Mouse (Mus musculus): Measurements from ENCODE around the gene Mrps9. TPM values are rescaled to one million over a fixed set of nuclear protein-coding genes. Genes with fewer than 3 reads are reported as not detected.

Gene Mrps9
- total and polyA plus RNA-seq, 2 experiments from 2014 or later: 41.5 to 85.0 TPM

DNA sequence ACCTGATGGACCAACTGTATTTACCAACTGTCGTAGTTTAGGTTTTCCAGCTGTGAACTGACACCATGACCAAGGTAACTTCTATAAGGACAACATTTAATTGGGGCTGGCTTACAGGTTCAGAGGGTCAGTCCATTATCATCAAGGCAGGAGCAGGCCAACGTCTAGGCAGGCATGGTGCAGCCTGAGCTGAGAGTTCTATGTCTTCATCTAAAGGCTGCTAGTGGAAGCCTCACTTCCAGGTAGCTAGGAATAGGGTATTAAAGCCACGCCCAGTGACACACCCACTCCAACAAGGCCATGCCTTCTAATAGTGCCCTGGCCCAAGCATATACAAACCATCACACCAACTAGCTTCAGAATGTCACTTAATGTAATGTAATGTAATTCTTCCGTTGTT is 97.5 kb downstream of the Mrps9 start:
- Histone ChIP-seq H3K9ac (replicated peaks; ENCODE audit: low read depth, low read length) (no peak overlapping the region), H3K4me2 (ENCODE audit: low read depth, low read length) (no peak overlapping the region), H3K4me1 (ENCODE audit: control insufficient read depth, insufficient read depth) (peaks cover 8% of the 10 kb centered on the region; the same call in 1 of the 2 replicates), H3K27ac (ENCODE audit: low read depth) (no peak overlapping the region), H3K27me3 (ENCODE audit: control insufficient read depth, insufficient read depth, low read length) (peaks cover 12% of the 10 kb centered on the region), H3K4me3 (ENCODE audit: low read depth, low read length) (no peak overlapping the region), H3K9me3 (replicated peaks; ENCODE audit: control insufficient read depth, low read length) (no peaks in the 10 kb centered on the region), H3K36me3 (replicated peaks; ENCODE audit: control insufficient read depth, insufficient read depth, low read length) (no peaks in the 10 kb centered on the region)
- ATAC-seq (ENCODE audit: insufficient read depth, low read depth) (no peak), DNase-seq (ENCODE audit: low spot score) (no peak)
- 67% methylated on average over 4 of the region's 4 CpGs for WGBS
- TF ChIP-seq CTCF (IDR thresholded peaks at IDR 0.05; ENCODE audit: low read depth): no peak

GRCm38 (mm10) chr1:42952734-42953481 is 101.9 kb downstream of the Mrps9 start, which contains the start of gene Gpr45:
TSS of gene Gpr45 (plus strand) at chr1:42952872.
- no peaks in the 10 kb centered on the region for H3K9me3 ChIP-seq (replicated peaks; ENCODE audit: control insufficient read depth, low read length)
- peak within 1 kb of the TSS; percentile 52 for H3K9ac ChIP-seq (replicated peaks; ENCODE audit: low read depth, low read length)
- H3K27me3 ChIP-seq (ENCODE audit: control insufficient read depth, insufficient read depth, low read length): peaks cover 22% of the 10 kb centered on the region
- no peak within 1 kb of the TSS for H3K27ac ChIP-seq (ENCODE audit: low read depth)
- no peak for DNase-seq (ENCODE audit: low spot score)
- peak; percentile 47 for ATAC-seq (ENCODE audit: insufficient read depth, low read depth)
- no peaks in the 10 kb centered on the region for H3K36me3 ChIP-seq (replicated peaks; ENCODE audit: control insufficient read depth, insufficient read depth, low read length)
- no peak for TF ChIP-seq CTCF (IDR thresholded peaks at IDR 0.05; ENCODE audit: low read depth)
- no peak for TF ChIP-seq EP300 (IDR thresholded peaks at IDR 0.05; ENCODE audit: low read depth)
- H3K4me3 ChIP-seq (ENCODE audit: low read depth, low read length): peak within 1 kb of the TSS; percentile 73
- 1% methylated on average over 52 of the region's 71 CpGs for WGBS
- peak within 1 kb of the TSS; percentile 98 for H3K4me2 ChIP-seq (ENCODE audit: low read depth, low read length)
- H3K4me1 ChIP-seq (ENCODE audit: control insufficient read depth, insufficient read depth): peaks cover 8% of the 10 kb centered on the region; the same call in 1 of the 2 replicates

GRCm38 (mm10) chr1:42953482-42953822 is 102.4 kb downstream of the Mrps9 start:
- Histone ChIP-seq H3K4me1 (ENCODE audit: control insufficient read depth, insufficient read depth) (peaks cover 8% of the 10 kb centered on the region; the same call in 1 of the 2 replicates), H3K4me3 (ENCODE audit: low read depth, low read length) (peak overlapping the region; percentile 73), H3K9me3 (replicated peaks; ENCODE audit: control insufficient read depth, low read length) (no peaks in the 10 kb centered on the region), H3K27ac (ENCODE audit: low read depth) (no peak overlapping the region), H3K36me3 (replicated peaks; ENCODE audit: control insufficient read depth, insufficient read depth, low read length) (no peaks in the 10 kb centered on the region), H3K9ac (replicated peaks; ENCODE audit: low read depth, low read length) (peak overlapping the region; percentile 52), H3K4me2 (ENCODE audit: low read depth, low read length) (peak overlapping the region; percentile 98), H3K27me3 (ENCODE audit: control insufficient read depth, insufficient read depth, low read length) (peaks cover 22% of the 10 kb centered on the region)
- ATAC-seq (ENCODE audit: insufficient read depth, low read depth) (no peak; the same call in 1 of the 2 replicates), DNase-seq (ENCODE audit: low spot score) (no peak)
- WGBS: 2% methylated on average over 15 of the region's 16 CpGs
- TF ChIP-seq CTCF (IDR thresholded peaks at IDR 0.05; ENCODE audit: low read depth) (no peak), EP300 (IDR thresholded peaks at IDR 0.05; ENCODE audit: low read depth) (no peak)

Other genes starting within 250 kb of the Mrps9 start
- not detected in 2 replicates for gene Pou3f3, start 155.5 kb upstream of the Mrps9 start, total RNA-seq (2014; rRNA removed; ENCODE audit: low replicate concordance)
- not detected in 2 replicates for gene Pou3f3, start 155.5 kb upstream of the Mrps9 start, polyA plus RNA-seq (2015; fragmentation: Nextera tagmentation; extraction: Ambion mirVana)
- not detected in 2 replicates for gene Gpr45, start 101.6 kb downstream of the Mrps9 start, total RNA-seq (2014; rRNA removed; ENCODE audit: low replicate concordance)
- 1.00 and 1.0 TPM in 2 replicates for gene Gpr45, start 101.6 kb downstream of the Mrps9 start, polyA plus RNA-seq (2015; fragmentation: Nextera tagmentation; extraction: Ambion mirVana)
- 8.7 and 18.7 TPM in 2 replicates for gene Tgfbrap1, start 247.4 kb downstream of the Mrps9 start, total RNA-seq (2014; rRNA removed; ENCODE audit: low replicate concordance)
- gene Tgfbrap1, start 247.4 kb downstream of the Mrps9 start, polyA plus RNA-seq (2015; fragmentation: Nextera tagmentation; extraction: Ambion mirVana): 3.6 and 4.5 TPM in 2 replicates
- 14.8 and 18.5 TPM in 2 replicates for gene AI597479, start 247.5 kb downstream of the Mrps9 start, total RNA-seq (2014; rRNA removed; ENCODE audit: low replicate concordance)
- 15.4 and 17.1 TPM in 2 replicates for gene AI597479, start 247.5 kb downstream of the Mrps9 start, polyA plus RNA-seq (2015; fragmentation: Nextera tagmentation; extraction: Ambion mirVana)

Measured in heart, postnatal 0 days (tissue).